Mouse (Mus musculus): Measurements from ENCODE around the gene Eef1akmt1. TPM values are rescaled to one million over a fixed set of nuclear protein-coding genes. Genes with fewer than 3 reads are reported as not detected.

Eef1akmt1 gene
- 6.9 to 17.5 TPM (median 7.5 TPM) in 3 replicates for total RNA-seq (2017)

DNA sequence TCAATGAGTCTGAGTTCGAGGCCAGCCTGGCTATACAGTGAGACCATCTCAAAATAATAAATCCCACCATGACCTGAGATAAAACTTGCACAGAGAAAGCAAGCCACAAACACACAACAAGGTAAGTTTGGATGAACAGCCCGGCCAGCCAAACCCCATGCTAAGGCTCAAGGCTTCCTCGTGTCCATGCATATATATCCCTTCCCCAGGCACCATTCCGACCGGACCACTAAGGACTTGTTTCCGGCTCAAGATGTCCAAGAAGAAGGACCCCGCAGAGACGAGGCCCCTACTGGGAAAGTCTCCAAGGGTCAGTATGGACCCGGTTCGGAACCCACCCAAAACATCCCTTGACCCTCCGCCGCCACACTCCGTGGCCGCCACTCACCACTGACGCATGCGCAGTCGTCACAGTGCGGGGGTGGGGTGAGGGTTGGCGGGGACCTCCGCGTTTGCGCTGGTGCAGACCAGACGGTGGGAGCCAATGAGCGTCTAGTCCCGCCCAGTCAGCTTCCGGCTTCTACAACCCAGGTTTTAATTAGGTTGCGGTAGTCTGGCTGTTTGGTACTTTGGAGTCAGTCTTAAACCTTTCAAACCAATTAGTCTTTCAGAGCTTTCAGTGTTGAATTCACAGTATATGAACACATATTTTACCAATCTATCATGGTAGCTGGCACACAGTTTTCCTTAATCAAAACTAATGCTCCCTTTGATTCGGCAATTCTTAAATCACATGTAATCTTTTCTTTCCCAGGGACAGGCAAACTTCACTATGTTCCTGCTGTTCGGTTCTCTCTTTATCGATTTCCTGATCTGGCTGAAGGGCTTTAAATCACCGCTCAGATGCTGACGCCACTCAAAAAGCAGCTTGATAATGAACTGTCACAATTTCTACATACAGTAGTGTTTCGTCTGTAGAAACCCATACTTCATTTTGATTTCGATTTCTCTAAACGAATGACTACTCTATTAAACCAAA, at the start of gene Eef1akmt1:
Gene Eef1akmt1 (minus strand): TSS at position 458 of the 979 bp plus-strand sequence.
- peak; percentile 98 for ATAC-seq (replicated peaks; ENCODE audit: insufficient number of reproducible peaks, low FRiP score, low TSS enrichment, poor library complexity, severe bottlenecking)

DNA sequence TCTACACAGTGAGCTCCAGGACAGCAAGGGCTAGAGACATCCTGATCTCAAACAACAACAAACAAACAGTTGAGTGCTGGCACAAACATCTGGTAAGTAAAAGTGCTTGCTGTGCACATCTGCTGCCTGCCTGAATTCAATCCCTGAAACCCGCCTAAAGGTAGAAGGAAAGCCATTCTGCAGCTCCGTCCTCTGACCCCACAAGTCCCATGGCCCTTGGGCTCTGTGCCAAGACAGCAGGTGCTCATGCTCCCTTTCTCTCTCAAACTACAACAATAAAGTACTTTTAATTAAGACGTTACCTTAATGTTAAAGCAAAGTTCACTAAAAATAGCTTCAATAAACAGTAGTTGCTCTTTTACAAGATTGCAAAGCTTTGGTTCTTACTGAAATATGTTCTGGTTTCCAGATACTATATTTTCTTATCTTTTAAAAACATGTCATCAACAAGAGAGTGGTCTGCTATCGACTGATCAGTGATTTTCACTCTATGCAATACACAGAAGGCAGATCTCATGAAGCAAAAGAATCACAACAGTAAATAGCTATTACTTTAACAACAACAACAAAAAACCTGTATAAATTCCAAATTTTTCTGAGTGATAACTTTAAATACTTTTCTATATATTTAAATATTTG, 49.3 kb upstream of the Eef1akmt1 start:
- ATAC-seq (replicated peaks; ENCODE audit: insufficient number of reproducible peaks, low FRiP score, low TSS enrichment, poor library complexity, severe bottlenecking) = no peak

DNA sequence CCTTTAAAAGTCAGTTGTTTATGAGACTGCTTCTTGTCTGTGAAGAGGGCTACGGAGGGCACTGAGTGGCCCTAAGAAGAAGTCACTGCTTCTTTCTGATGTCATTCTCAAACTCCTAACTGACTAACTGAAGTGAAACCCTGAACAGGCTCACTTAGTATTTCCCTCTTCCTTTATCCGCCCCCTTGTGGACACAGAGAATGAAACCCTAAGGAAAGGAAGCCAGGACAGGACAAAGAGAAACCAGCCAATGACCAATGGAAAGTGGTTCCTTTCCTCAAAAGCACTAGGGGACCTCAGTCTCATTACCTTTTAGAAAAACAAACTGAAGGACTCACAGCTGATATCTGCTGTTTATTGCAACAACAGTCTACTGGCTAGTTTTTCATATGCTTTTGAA, 48.1 kb upstream of the Eef1akmt1 start:
- peak; percentile 79 for ATAC-seq (replicated peaks; ENCODE audit: insufficient number of reproducible peaks, low FRiP score, low TSS enrichment, poor library complexity, severe bottlenecking)

DNA sequence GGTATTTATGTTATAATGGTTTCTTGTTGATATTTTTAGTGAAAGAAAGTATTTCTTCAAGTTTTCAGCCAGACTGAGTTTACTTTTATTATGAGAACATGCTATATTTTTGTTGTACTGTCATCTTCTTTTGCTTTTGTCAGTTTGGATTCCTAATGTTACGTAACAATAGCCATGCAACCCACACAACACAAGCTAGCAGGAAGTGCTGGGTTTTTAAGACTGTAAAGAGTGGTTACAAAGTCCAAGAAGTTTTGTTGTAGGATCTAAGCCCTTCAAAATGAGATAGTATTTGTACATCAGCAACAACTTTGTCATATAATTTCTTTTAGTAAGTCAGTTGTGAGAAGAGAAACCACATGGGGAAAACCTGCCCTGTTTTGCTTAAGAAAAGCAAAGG, 46.3 kb upstream of the Eef1akmt1 start:
- ATAC-seq (replicated peaks; ENCODE audit: insufficient number of reproducible peaks, low FRiP score, low TSS enrichment, poor library complexity, severe bottlenecking) = no peak

DNA sequence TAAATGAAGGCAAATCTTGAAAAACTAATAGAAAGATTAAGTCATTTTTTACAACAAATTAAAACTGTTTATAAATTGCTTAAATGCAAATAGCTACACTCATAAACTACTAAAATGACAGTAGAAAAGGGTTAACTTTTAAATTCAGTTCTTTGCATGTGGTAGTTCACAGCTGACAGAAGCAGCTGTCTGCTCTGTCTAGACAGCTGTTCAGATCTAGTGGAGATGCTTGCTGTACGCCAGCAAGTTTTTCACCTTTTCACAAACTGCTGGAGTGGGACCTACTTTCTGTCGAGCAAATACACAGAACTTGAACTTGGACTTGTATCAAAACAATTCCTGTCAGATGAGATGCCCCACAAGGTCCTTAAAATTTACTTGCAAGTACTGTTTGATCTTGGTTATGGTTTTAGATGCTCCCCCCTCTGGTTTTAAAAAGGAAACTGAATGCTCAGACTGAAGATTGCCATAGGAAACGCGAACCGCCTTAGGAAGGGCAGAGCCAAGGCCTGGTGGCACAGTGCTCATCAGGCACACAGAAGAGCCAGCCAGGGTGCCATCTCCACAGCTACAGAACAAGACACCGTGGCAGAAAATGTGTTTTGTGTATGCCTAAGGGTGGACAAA, 45.0 kb upstream of the Eef1akmt1 start:
- no peak for ATAC-seq (replicated peaks; ENCODE audit: insufficient number of reproducible peaks, low FRiP score, low TSS enrichment, poor library complexity, severe bottlenecking)

DNA sequence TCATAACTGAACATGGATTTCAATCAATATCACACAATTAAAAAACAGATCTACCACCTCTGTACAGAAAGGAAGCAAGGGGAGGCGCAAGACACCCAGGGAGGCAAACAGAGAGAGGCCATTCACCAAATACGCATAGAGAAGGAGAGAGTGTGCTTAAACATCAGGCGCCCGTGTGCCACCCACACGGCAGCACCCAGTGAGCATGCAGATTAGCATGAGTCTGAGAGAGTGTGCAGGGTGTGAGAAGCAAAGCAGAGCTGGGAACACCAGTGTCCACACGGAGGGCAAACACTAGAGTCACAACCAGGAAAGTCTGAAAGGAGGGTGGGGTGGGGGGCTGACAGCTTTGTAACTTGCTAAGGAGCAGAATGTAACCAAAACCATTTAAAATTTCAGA, 44.4 kb upstream of the Eef1akmt1 start:
- no peak for ATAC-seq (replicated peaks; ENCODE audit: insufficient number of reproducible peaks, low FRiP score, low TSS enrichment, poor library complexity, severe bottlenecking)

DNA sequence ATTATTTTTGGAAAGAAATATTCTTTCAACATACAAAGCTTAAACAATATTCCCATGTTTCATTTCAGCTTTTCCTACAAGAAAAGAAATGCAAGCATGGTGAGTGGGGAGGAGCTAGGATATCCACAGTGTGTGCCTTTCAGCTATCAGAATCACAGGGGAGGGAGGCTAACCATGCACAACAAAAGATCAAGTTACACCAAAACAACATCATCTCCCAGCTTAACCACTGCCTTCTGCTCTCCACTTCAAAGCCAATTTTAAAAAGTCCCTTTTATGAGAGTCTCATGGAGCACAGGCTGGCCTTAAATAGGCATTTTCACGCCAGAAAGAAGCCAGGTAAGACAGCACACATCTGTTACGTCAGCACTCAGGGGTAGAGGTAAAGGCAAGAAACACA, 39.6 kb upstream of the Eef1akmt1 start:
- ATAC-seq (replicated peaks; ENCODE audit: insufficient number of reproducible peaks, low FRiP score, low TSS enrichment, poor library complexity, severe bottlenecking) = no peak

DNA sequence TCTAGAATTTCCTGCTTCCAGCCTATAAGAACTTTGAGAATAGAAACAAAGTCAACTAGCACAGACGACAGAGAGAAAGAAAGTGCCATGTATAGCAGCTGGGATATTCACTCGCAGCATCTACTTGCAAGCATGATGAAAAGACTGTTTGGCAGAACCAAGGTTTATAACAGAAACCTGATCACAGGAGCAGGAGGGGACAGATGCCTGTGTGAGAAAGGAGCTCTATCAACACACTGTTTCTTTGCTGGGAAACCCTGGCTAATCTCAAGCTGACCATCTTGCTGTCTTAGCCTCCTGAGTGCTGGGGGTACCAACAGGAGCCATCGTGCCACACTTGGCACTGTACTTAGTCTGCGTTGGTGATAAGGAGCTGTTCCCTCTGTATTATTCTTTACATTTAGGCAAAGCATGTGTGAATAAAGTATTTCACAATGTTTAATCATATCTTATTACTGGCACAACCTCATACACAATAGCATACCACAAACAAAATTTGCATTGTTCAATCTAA, 38.5 kb upstream of the Eef1akmt1 start:
- ATAC-seq (replicated peaks; ENCODE audit: insufficient number of reproducible peaks, low FRiP score, low TSS enrichment, poor library complexity, severe bottlenecking) = no peak

DNA sequence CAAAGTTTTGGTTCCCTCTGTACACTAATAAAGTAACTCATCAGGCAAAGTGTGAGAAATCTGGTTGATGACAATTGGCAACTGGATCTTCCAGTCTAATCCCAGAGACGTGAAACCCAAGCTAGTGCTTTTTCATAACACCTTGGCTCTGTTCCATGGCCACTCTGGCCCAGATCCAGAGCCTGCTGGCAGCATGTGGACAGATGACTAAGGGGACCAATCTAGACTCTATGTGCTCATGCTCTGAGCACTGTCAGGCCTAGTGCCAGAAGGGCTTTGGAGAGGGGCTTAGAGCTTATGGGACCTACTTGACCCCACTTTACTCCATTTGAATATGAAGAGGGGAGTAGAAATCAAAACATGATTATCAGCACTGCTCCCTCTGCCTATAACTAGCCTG, 36.1 kb upstream of the Eef1akmt1 start:
- ATAC-seq (replicated peaks; ENCODE audit: insufficient number of reproducible peaks, low FRiP score, low TSS enrichment, poor library complexity, severe bottlenecking) = no peak

DNA sequence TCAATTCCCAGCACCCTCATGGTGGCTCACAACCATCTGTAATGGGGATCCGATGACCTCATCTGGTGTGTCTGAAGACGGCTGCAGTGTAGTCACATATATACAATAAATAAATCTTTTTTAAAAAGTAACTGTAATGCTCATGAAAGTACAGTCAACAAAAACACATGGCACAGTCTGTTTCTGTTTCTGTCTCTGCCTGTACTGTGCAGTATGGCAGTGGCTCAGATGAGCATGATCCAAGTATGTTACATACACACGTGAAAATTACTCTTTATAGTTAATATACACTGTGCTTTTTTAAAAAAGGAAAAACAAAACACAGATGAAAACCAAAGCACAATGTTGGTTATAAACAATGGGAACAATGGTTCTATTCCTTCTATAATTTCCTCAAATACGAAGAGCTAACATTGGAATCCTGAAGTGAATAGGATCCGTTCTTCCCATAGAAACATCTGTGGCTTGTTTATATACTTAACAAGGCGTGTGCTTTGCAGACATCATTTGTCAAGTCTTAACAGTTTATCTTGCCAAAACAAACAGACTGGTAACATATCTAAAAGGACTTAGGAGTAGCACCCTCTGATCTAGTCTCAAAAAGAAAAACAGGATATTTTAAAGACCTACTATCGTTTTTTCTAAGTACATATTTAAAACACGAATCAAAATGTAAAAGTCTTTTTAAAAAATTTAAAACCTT, 35.4 kb upstream of the Eef1akmt1 start:
- ATAC-seq (replicated peaks; ENCODE audit: insufficient number of reproducible peaks, low FRiP score, low TSS enrichment, poor library complexity, severe bottlenecking) = no peak

DNA sequence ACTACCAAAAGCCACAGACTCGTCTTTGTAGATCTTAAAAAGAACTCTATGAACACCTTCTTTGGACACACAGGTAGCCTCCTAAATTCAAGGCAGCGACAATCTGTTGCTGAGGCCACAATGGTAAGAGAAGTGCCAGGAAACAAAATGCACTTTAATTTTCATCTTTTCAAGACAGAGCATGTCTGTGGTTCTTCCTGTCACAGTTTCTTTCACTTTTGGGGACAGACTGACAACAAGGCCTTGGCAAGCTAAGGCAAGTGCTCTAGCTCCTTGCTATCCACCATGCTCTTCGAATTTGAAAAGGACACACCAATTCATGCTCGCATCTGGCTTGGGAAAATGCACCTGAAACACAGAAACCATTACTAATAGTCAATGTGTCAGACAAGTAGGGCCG, 21.9 kb upstream of the Eef1akmt1 start:
- no peak for ATAC-seq (replicated peaks; ENCODE audit: insufficient number of reproducible peaks, low FRiP score, low TSS enrichment, poor library complexity, severe bottlenecking)

DNA sequence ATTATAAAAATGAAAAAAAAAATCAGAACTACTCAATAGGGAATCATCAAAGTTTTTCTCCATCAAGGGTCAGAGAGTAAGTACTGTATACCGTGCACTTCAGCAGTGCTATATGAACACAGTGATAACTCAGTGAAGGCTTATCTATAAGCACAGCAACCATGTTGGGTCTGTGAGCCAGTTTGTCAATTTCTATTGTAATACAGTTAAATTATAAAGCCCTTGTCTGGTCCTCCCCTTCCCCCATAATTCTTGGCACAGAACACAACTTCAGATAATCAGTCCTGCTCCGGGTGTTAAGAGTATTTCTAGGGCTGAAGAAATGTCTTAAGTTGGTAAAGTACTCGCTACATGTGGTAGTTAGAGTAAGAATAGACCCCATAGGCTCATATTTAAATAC, 20.4 kb upstream of the Eef1akmt1 start:
- ATAC-seq (replicated peaks; ENCODE audit: insufficient number of reproducible peaks, low FRiP score, low TSS enrichment, poor library complexity, severe bottlenecking) = no peak

DNA sequence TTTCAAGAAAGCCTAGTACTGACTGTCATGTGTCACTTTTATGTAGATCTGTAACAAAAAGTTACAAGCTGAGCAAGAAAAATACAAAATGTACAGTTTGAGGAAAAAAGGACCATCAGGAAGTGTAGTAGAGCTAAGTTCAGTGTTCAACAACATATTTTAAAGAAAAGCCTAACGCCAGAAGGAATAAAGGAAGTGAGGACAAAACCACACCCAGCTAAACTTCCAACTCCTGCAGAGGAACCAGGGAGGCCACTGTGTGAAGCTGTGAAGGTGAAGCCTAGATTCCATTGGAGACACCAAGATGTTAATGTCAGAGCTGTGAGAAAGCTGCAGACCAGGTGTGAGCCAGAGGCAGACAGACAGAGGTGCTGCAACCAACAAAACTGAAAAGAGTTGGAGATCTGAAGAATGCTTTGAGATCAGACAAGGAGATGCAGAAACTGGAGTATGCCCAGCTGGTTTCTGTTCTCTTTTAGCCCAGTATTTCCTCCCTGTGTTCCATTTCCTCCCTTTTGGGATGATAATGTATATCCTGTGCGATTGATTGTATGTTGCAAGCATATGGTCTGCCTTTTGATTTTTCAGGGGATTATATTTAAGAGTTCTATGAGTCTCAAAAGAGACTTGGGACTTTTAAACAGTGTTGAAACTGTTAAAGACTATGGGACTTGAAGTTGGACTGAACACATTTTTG, 5.1 kb upstream of the Eef1akmt1 start:
- ATAC-seq (replicated peaks; ENCODE audit: insufficient number of reproducible peaks, low FRiP score, low TSS enrichment, poor library complexity, severe bottlenecking) = 0 out of 2 replicates have a peak, but pooled peaks have one; percentile 25

DNA sequence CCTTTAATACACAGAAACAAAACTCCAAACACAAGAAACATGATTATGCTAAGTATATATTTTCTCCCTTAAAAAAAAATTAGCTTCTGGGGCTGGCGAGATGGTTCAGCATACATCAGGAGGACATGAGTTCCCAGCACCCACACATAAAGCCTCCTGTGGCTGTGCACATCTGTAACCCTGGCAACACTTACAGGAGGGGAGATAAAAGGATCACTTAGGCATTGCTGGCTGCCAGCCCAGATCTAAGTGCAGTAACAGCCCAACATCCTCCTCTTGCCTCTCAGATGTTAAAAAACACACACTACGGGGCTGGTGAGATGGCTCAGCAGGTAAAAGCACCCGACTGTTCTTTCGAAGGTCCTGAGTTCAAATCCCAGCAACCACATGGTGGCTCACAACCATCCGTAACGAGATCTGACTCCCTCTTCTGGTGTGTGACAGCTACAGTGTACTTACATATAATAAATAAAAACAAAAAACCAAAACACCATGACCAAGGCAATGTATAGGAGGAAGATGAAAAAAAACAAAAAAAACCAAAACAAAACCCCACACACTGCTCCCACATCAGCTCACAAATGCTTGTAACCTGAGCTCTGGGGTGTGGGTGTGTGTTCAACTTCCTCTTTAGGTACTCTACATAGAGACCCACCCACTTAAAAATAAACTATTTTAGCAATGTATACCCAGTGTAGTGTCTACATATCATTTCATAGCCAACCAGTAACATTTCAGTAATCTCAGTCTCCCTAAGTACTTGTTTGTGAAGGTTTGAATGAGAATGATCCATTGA, 3.6 kb upstream of the Eef1akmt1 start:
- no peak for ATAC-seq (replicated peaks; ENCODE audit: insufficient number of reproducible peaks, low FRiP score, low TSS enrichment, poor library complexity, severe bottlenecking)

DNA sequence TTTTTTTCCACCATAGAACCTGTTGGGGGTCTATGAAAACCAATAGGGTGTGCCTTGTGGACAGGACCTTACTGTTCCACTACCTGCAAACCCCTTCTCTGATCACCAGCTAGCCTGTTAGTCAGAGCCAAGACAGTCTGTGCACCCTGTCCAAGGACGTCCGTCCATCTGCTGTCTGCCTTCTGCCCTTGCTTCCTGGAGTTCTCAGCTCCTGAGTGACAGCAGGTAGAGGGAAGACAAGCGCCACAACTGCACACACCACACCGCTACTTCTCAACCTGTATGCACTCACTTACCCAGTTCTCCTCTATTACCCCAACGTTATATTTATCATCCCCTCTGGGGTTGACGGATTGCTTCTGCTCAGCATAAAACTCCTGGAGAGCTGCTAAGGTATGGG, 5.8 kb downstream of the Eef1akmt1 start:
- no peak for ATAC-seq (replicated peaks; ENCODE audit: insufficient number of reproducible peaks, low FRiP score, low TSS enrichment, poor library complexity, severe bottlenecking)

DNA sequence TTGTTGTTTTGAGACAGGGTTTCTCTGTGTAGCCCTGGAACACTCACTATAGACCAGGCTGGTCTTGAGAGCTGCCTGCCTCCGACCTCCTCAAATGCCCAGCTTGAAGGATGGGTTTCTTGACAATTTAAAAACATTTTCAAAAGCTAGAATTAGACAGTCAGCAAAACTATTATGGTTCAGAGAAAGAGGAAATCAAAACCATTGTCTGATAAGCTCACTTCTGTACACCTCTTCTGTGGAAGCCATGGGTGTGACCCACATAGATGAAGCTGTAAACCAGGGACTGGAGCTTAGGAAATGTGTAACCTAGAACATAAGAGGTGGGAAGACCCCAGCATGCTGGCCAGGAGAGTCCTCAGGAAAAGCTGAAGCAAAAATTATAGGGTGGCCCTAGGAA, 14.5 kb downstream of the Eef1akmt1 start:
- no peak for ATAC-seq (replicated peaks; ENCODE audit: insufficient number of reproducible peaks, low FRiP score, low TSS enrichment, poor library complexity, severe bottlenecking)

DNA sequence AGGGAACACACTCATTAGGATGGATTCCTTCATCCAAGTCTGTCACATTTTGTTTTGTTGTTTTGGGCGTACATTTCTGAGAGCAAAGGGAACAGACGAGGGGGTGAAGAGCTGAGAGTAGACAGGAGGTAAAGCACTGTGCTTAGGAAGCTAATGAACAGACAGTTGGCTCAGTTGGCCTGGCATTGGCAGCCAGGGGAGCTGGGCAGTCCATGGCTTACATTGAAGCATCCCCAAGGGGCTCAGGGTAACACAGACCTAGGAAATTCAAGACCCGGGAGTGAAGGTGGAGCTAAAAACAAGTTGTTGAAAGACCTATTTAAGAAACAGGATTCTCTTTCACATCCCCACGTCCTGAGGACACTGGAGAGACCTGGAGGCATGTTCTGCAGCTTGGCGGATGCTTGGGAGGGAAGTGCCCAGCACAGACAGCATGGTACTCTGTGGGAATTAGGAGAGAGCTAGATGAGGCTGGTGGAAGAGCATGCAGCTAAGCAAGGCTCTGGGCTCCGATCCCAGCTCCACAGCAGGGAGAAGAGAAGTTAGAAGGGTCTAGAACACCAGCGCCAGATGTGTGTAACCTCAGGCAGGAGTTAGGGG, 15.8 kb downstream of the Eef1akmt1 start:
- ATAC-seq (replicated peaks; ENCODE audit: insufficient number of reproducible peaks, low FRiP score, low TSS enrichment, poor library complexity, severe bottlenecking) = no peak

Data from monocyte, adult 5-6 weeks (primary cell).